Mouse (Mus musculus) lung, adult 2 months (tissue): Measurements from ENCODE around the gene Stxbp1.

ENCODE experiments used
- CTCF ChIP-seq: fragments of 200-500 bp; IDR thresholded peaks from 2 replicates; pipeline ENCODE4 v1.5.1; 2011; ENCODE audit warnings: mild to moderate bottlenecking, low read length, control low read depth; ENCODE audit not compliant: insufficient read depth
- POLR2A ChIP-seq: fragments of 200-500 bp; IDR thresholded peaks from 2 replicates; pipeline ENCODE4 v1.6.1; 2011; ENCODE audit warnings: low read depth, mild to moderate bottlenecking, control low read depth, low read length, borderline replicate concordance; ENCODE audit errors: extremely low read depth

- no peak for TF ChIP-seq CTCF
- TF ChIP-seq POLR2A: no peak
Observed at GRCm38 (mm10) chr2:32742173-32742531, 104.9 kb downstream of the Stxbp1 start.
